Mouse (Mus musculus): Measurements from ENCODE around the gene Pcmt1. TPM values are rescaled to one million over a fixed set of nuclear protein-coding genes. Genes with fewer than 3 reads are reported as not detected.

Gene Pcmt1
- polyA plus RNA-seq, 1 experiment from 2014 or later: 126 TPM

Other genes starting within 250 kb of the Pcmt1 start
- gene Ulbp1, start 207.5 kb downstream of the Pcmt1 start, polyA plus RNA-seq (2014; fragmentation: Nextera tagmentation; extraction: Ambion mirVana): 2.8 and 4.0 TPM in 2 replicates
- 5.4 and 5.6 TPM in 2 replicates for gene Lrp11, start 91.3 kb downstream of the Pcmt1 start, polyA plus RNA-seq (2014; fragmentation: Nextera tagmentation; extraction: Ambion mirVana)
- 37.0 and 41.8 TPM in 2 replicates for gene Nup43, start 13.6 kb downstream of the Pcmt1 start, polyA plus RNA-seq (2014; fragmentation: Nextera tagmentation; extraction: Ambion mirVana)
- gene Lats1, start 78 bp upstream of the Pcmt1 start, polyA plus RNA-seq (2014; fragmentation: Nextera tagmentation; extraction: Ambion mirVana): 12.2 and 12.6 TPM in 2 replicates
- gene Katna1, start 44.9 kb upstream of the Pcmt1 start, polyA plus RNA-seq (2014; fragmentation: Nextera tagmentation; extraction: Ambion mirVana): 48.0 and 51.8 TPM in 2 replicates
- 82.9 and 87.3 TPM in 2 replicates for gene Ginm1, start 111.7 kb upstream of the Pcmt1 start, polyA plus RNA-seq (2014; fragmentation: Nextera tagmentation; extraction: Ambion mirVana)
- 32.8 and 33.6 TPM in 2 replicates for gene Ppil4, start 111.8 kb upstream of the Pcmt1 start, polyA plus RNA-seq (2014; fragmentation: Nextera tagmentation; extraction: Ambion mirVana)
- 0.11 and 0.24 TPM in 2 replicates for gene Zc3h12d, start 151.3 kb upstream of the Pcmt1 start, polyA plus RNA-seq (2014; fragmentation: Nextera tagmentation; extraction: Ambion mirVana)